Mouse (Mus musculus) ovary, postnatal 10 days (tissue): Measurements from ENCODE around the gene Msx1.

Source experiments
- DNase-seq: peaks from one replicate; pipeline ENCODE4 v3.0.0; 2022; ENCODE audit warnings: low spot score

Gene Msx1

GRCm38 (mm10) chr5:37825611-37826445 is 1.4 kb upstream of the Msx1 start:
- no peak for DNase-seq

GRCm38 (mm10) chr5:37825111-37825600 is 773 bp upstream of the Msx1 start:
- no peak for DNase-seq

- DNase-seq, result no peak
These were observed 492 bp downstream of the Msx1 start for GRCm38 (mm10) chr5:37823721-37824460.

- no peak for DNase-seq
These were observed 1.3 kb downstream of the Msx1 start for GRCm38 (mm10) chr5:37822791-37823720.

- DNase-seq, result no peak
These were observed 2.2 kb downstream of the Msx1 start for GRCm38 (mm10) chr5:37822116-37822707.

GRCm38 (mm10) chr5:37821111-37821601 is 3.2 kb downstream of the Msx1 start:
- no peak for DNase-seq

GRCm38 (mm10) chr5:37820689-37821088 is 3.7 kb downstream of the Msx1 start:
- no peak for DNase-seq

- DNase-seq, result no peak
These were observed 4.4 kb downstream of the Msx1 start for GRCm38 (mm10) chr5:37819971-37820370.

- no peak for DNase-seq
These were observed 4.8 kb downstream of the Msx1 start for GRCm38 (mm10) chr5:37819541-37819940.

- DNase-seq, result no peak
These were observed 5.7 kb downstream of the Msx1 start for GRCm38 (mm10) chr5:37818533-37819215.

- DNase-seq, result no peak
These were observed 6.5 kb downstream of the Msx1 start for GRCm38 (mm10) chr5:37817658-37818532.

GRCm38 (mm10) chr5:37816907-37817657 is 7.3 kb downstream of the Msx1 start:
- no peak for DNase-seq

- no peak for DNase-seq
These were observed 8.5 kb downstream of the Msx1 start for GRCm38 (mm10) chr5:37815909-37816308.

GRCm38 (mm10) chr5:37814169-37814568 is 10.2 kb downstream of the Msx1 start:
- no peak for DNase-seq

- no peak for DNase-seq
These were observed 19.1 kb downstream of the Msx1 start for GRCm38 (mm10) chr5:37805291-37805690.

- DNase-seq, result no peak
These were observed 19.8 kb downstream of the Msx1 start for GRCm38 (mm10) chr5:37804512-37805118.

- no peak for DNase-seq
These were observed 27.1 kb downstream of the Msx1 start for GRCm38 (mm10) chr5:37797251-37797650.

GRCm38 (mm10) chr5:37796751-37797150 is 27.6 kb downstream of the Msx1 start:
- no peak for DNase-seq

GRCm38 (mm10) chr5:37795691-37796090 is 28.7 kb downstream of the Msx1 start:
- no peak for DNase-seq
